In the genomic region with DNA sequence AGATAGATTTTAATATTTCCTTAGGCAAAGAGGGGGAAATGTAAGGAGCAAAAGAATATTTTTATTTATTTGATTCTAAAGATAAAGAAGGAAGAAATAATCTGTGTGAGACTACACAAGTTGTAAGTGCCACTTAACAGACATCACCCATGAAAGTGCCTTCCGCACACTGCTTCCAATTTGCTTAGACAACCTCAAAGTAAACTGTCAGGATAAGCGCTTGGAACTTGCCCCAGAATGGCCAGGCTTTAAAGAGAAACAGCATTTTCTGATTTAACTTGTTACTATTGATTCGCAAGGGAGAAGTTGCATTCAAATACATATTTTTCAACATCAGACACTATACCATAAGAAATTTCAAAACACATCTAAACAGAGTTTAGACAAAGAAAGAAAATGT, we compare ENCODE assay signal across 21 mouse cellular contexts.
DNase-seq lines count a peak whose midpoint lies in the region; ATAC-seq and TF ChIP-seq lines count a peak whose summit lies in the region.
"Had no signal": no experiment of that assay in that cellular context is flagged by ENCODE, and none has a peak within 500 bp of the region (broad histone marks: within the 10 kb centered on the region; RNA-seq: fewer than 3 reads in every experiment).

No protein-coding gene starts in this region.

- no peak overlapping the region for H3K4me2 ChIP-seq in embryonic facial prominence, embryonic 14.5 days (ENCODE audit: low read depth, low read length)
- no peak overlapping the region for H3K4me2 ChIP-seq in hindbrain, postnatal 0 days (ENCODE audit: low read depth, low read length)
- no peak overlapping the region for H3K4me2 ChIP-seq in hindbrain, embryonic 16.5 days (ENCODE audit: low read length)
- no peak overlapping the region for H3K4me2 ChIP-seq in forebrain, postnatal 0 days (ENCODE audit: low read depth)
- H3K4me2 ChIP-seq: embryonic facial prominence, embryonic 15.5 days; hindbrain, embryonic 12.5 days; intestine, embryonic 15.5 days had no signal

- no peak overlapping the region for H3K4me3 ChIP-seq in embryonic facial prominence, embryonic 14.5 days (ENCODE audit: low read depth, low read length)
- H3K4me3 ChIP-seq in embryonic facial prominence, embryonic 10.5 days = no peak overlapping the region
- no peak overlapping the region for H3K4me3 ChIP-seq in hindbrain, postnatal 0 days (ENCODE audit: low read length)
- H3K4me3 ChIP-seq in hindbrain, embryonic 16.5 days (ENCODE audit: low read length) = no peak overlapping the region
- H3K4me3 ChIP-seq in forebrain, postnatal 0 days (ENCODE audit: low read depth, low read length) = no peak overlapping the region
- H3K4me3 ChIP-seq: embryonic facial prominence, embryonic 15.5 days; erythroblast, embryonic 14.5 days; gastrocnemius, adult 2 months; hindbrain, embryonic 12.5 days; intestine, embryonic 15.5 days had no signal

- no peak overlapping the region for H3K9ac ChIP-seq in embryonic facial prominence, embryonic 14.5 days (ENCODE audit: low read depth, low read length)
- H3K9ac ChIP-seq in hindbrain, postnatal 0 days (replicated peaks; ENCODE audit: low read length) = no peak overlapping the region
- H3K9ac ChIP-seq in hindbrain, embryonic 16.5 days (ENCODE audit: low read depth, low read length) = no peak overlapping the region
- no peak overlapping the region for H3K9ac ChIP-seq in forebrain, postnatal 0 days
- H3K9ac ChIP-seq: embryonic facial prominence, embryonic 15.5 days; hindbrain, embryonic 12.5 days; intestine, embryonic 15.5 days had no signal

- DNase-seq in embryonic facial prominence, embryonic 14.5 days (ENCODE audit: low spot score) = peak; percentile 4
- DNase-seq in embryonic facial prominence, embryonic 10.5 days (ENCODE audit: low spot score) = no peak
- DNase-seq in hindbrain, postnatal 0 days (ENCODE audit: low spot score) = peak; percentile 14
- peak; percentile 76 for DNase-seq in brain, embryonic 14.5 days (ENCODE audit: low read depth)
- peak; percentile 40 for DNase-seq in forebrain, postnatal 0 days
- DNase-seq: adrenal gland, postnatal 14 days; cerebellum, adult 8-10 months; cerebellum, postnatal 36 days; gastrocnemius, adult 2 months; gastrocnemius, postnatal 25 days; heart, postnatal 10 days; heart, postnatal 4 days; kidney, adult 18-20 months had no signal

- H3K27me3 ChIP-seq in embryonic facial prominence, embryonic 14.5 days (replicated peaks; ENCODE audit: control insufficient read depth, insufficient read depth, low read length) = no peaks in the 10 kb centered on the region
- no peaks in the 10 kb centered on the region for H3K27me3 ChIP-seq in embryonic facial prominence, embryonic 10.5 days (replicated peaks; ENCODE audit: low read depth, poor library complexity, severe bottlenecking)
- no peaks in the 10 kb centered on the region for H3K27me3 ChIP-seq in hindbrain, postnatal 0 days (ENCODE audit: insufficient read depth, low read length)
- H3K27me3 ChIP-seq in hindbrain, embryonic 16.5 days (replicated peaks; ENCODE audit: control insufficient read depth, insufficient read depth, low read length) = no peaks in the 10 kb centered on the region
- H3K27me3 ChIP-seq in forebrain, postnatal 0 days (ENCODE audit: insufficient read depth, low read length) = no peaks in the 10 kb centered on the region
- H3K27me3 ChIP-seq: CH12.LX; embryonic facial prominence, embryonic 15.5 days; hindbrain, embryonic 12.5 days; intestine, embryonic 15.5 days had no signal

- WGBS in embryonic facial prominence, embryonic 14.5 days = 62% methylated on average over 3 of the region's 3 CpGs
- 77% methylated on average over 3 of the region's 3 CpGs for WGBS in embryonic facial prominence, embryonic 10.5 days
- 62% methylated on average over 3 of the region's 3 CpGs for WGBS in hindbrain, postnatal 0 days
- 74% methylated on average over 3 of the region's 3 CpGs for WGBS in hindbrain, embryonic 16.5 days
- 27% methylated on average over 3 of the region's 3 CpGs for WGBS in forebrain, postnatal 0 days

- no peaks in the 10 kb centered on the region for H3K4me1 ChIP-seq in embryonic facial prominence, embryonic 14.5 days (ENCODE audit: control insufficient read depth, insufficient read depth, low read length)
- H3K4me1 ChIP-seq in embryonic facial prominence, embryonic 10.5 days = no peaks in the 10 kb centered on the region
- no peaks in the 10 kb centered on the region for H3K4me1 ChIP-seq in hindbrain, postnatal 0 days (ENCODE audit: insufficient read depth, low read length)
- H3K4me1 ChIP-seq in hindbrain, embryonic 16.5 days (ENCODE audit: control insufficient read depth, insufficient read depth, low read depth, low read length) = no peaks in the 10 kb centered on the region
- H3K4me1 ChIP-seq in forebrain, postnatal 0 days (ENCODE audit: insufficient read depth) = no peaks in the 10 kb centered on the region
- H3K4me1 ChIP-seq: embryonic facial prominence, embryonic 15.5 days; hindbrain, embryonic 12.5 days; intestine, embryonic 15.5 days had no signal

- H3K36me3 ChIP-seq in embryonic facial prominence, embryonic 14.5 days (ENCODE audit: control insufficient read depth, insufficient read depth, low read length) = no peaks in the 10 kb centered on the region
- no peaks in the 10 kb centered on the region for H3K36me3 ChIP-seq in embryonic facial prominence, embryonic 10.5 days (replicated peaks)
- no peaks in the 10 kb centered on the region for H3K36me3 ChIP-seq in hindbrain, postnatal 0 days (ENCODE audit: insufficient read depth, low read length)
- no peaks in the 10 kb centered on the region for H3K36me3 ChIP-seq in hindbrain, embryonic 16.5 days (ENCODE audit: control insufficient read depth, insufficient read depth, low read length)
- no peaks in the 10 kb centered on the region for H3K36me3 ChIP-seq in forebrain, postnatal 0 days (ENCODE audit: insufficient read depth)
- H3K36me3 ChIP-seq: embryonic facial prominence, embryonic 15.5 days; hindbrain, embryonic 12.5 days; intestine, embryonic 15.5 days had no signal

- no peak overlapping the region for H3K27ac ChIP-seq in embryonic facial prominence, embryonic 14.5 days (replicated peaks; ENCODE audit: low read depth, low read length)
- H3K27ac ChIP-seq in embryonic facial prominence, embryonic 10.5 days (replicated peaks) = no peak overlapping the region
- no peak overlapping the region for H3K27ac ChIP-seq in hindbrain, postnatal 0 days
- no peak overlapping the region for H3K27ac ChIP-seq in hindbrain, embryonic 16.5 days (ENCODE audit: low read depth, low read length)
- H3K27ac ChIP-seq in forebrain, postnatal 0 days (ENCODE audit: low read depth, low read length) = no peak overlapping the region
- H3K27ac ChIP-seq: embryonic facial prominence, embryonic 15.5 days; gastrocnemius, adult 2 months; hindbrain, embryonic 12.5 days; intestine, embryonic 15.5 days had no signal

- no peak for ATAC-seq in embryonic facial prominence, embryonic 14.5 days (ENCODE audit: low read depth)
- ATAC-seq in hindbrain, postnatal 0 days = no peak
- ATAC-seq in hindbrain, embryonic 16.5 days = no peak
- ATAC-seq in forebrain, postnatal 0 days = peak; percentile 47; the same call in 1 of the 2 replicates
- ATAC-seq: activated CD4-positive, CD25-positive, alpha-beta regulatory T cell, adult 4 months; intestine, embryonic 15.5 days; Patski had no signal

- no peak for TF ChIP-seq CTCF in hindbrain, postnatal 0 days (IDR thresholded peaks at IDR 0.05; ENCODE audit: low read depth)
- TF ChIP-seq CTCF in brain, embryonic 14.5 days (IDR thresholded peaks at IDR 0.05; ENCODE audit: borderline replicate concordance, extremely low read depth, insufficient read depth, insufficient read length) = no peak
- no peak for TF ChIP-seq CTCF in forebrain, postnatal 0 days (IDR thresholded peaks at IDR 0.05; ENCODE audit: low read depth)

- H3K9me3 ChIP-seq in embryonic facial prominence, embryonic 14.5 days (ENCODE audit: control insufficient read depth, low read length) = no peaks in the 10 kb centered on the region
- no peaks in the 10 kb centered on the region for H3K9me3 ChIP-seq in embryonic facial prominence, embryonic 10.5 days
- no peaks in the 10 kb centered on the region for H3K9me3 ChIP-seq in hindbrain, postnatal 0 days (ENCODE audit: low read length)
- H3K9me3 ChIP-seq in hindbrain, embryonic 16.5 days (ENCODE audit: control insufficient read depth, low read length) = no peaks in the 10 kb centered on the region
- H3K9me3 ChIP-seq in forebrain, postnatal 0 days (ENCODE audit: low read length) = no peaks in the 10 kb centered on the region
- H3K9me3 ChIP-seq: embryonic facial prominence, embryonic 15.5 days; hindbrain, embryonic 12.5 days; intestine, embryonic 15.5 days had no signal

- TF ChIP-seq POLR2A in brain, embryonic 14.5 days (IDR thresholded peaks at IDR 0.05; ENCODE audit: borderline replicate concordance, extremely low read depth, insufficient read depth, insufficient read length, poor library complexity, severe bottlenecking) = no peak
